Mouse (Mus musculus) forebrain, embryonic 12.5 days (tissue): ENCODE data around the gene Defb28. TPM values are rescaled to one million over a fixed set of nuclear protein-coding genes. Genes with fewer than 3 reads are reported as not detected.

Experiments
- ATAC-seq: fragments of 200-750 bp; cut with Nextera tagmentation; 2 replicates; pipeline ENCODE4 v1.8.0; 2017; ENCODE audit warnings: moderate TSS enrichment; ENCODE audit not compliant: low FRiP score
- H3K27ac ChIP-seq: fragments of 300-500 bp; sonication (generic); 2 replicates; pipeline ENCODE4 v1.5.1; 2016; ENCODE audit warnings: mild to moderate bottlenecking
- H3K27me3 ChIP-seq: fragments of 300-500 bp; sonication (generic); 2 replicates; pipeline ENCODE4 v1.6.1; 2016; ENCODE audit warnings: mild to moderate bottlenecking
- H3K36me3 ChIP-seq: fragments of 300-500 bp; sonication (generic); replicated peaks from 2 replicates; pipeline ENCODE4 v1.6.1; 2016; ENCODE audit warnings: mild to moderate bottlenecking
- H3K4me1 ChIP-seq: fragments of 300-500 bp; sonication (generic); 2 replicates; pipeline ENCODE4 v1.6.1; 2016
- H3K4me2 ChIP-seq: fragments of 300-500 bp; sonication (generic); 2 replicates; pipeline ENCODE4 v1.6.1; 2016; ENCODE audit warnings: mild to moderate bottlenecking, moderate library complexity
- H3K4me3 ChIP-seq: fragments of 300-500 bp; sonication (generic); replicated peaks from 2 replicates; pipeline ENCODE4 v1.5.1; 2016; ENCODE audit warnings: mild to moderate bottlenecking
- H3K9ac ChIP-seq: fragments of 300-500 bp; sonication (generic); 2 replicates; pipeline ENCODE4 v1.6.1; 2016; ENCODE audit warnings: mild to moderate bottlenecking
- H3K9me3 ChIP-seq: fragments of 300-500 bp; sonication (generic); 2 replicates; pipeline ENCODE4 v1.6.1; 2016
- WGBS: fragments of 180-500 bp; shearing (Covaris S2); methylation state at CpG from one replicate; pipeline ENCODE4 v1.1.7; 2016; 5-methylcytosine and 5-hydroxymethylcytosine counted together
- polyA plus RNA-seq: library from polyadenylated mRNA; unstranded; fragments of >200 nt; fragmentation: Nextera tagmentation; extraction: Ambion mirVana; gene quantifications from 2 replicates; pipeline ENCODE4 v1.2.1, GENCODE M21; 2016

The Defb28 gene
- not detected in 2 replicates for polyA plus RNA-seq

- no peaks in the 10 kb centered on the region for H3K4me1 ChIP-seq
- H3K27me3 ChIP-seq = no peaks in the 10 kb centered on the region
- H3K4me3 ChIP-seq = no peak within 1 kb of the TSS
- ATAC-seq = no peak
- no peak within 1 kb of the TSS for H3K27ac ChIP-seq
- H3K36me3 ChIP-seq = no peaks in the 10 kb centered on the region
- no peaks in the 10 kb centered on the region for H3K9me3 ChIP-seq
- WGBS = 80% methylated on average over 4 of the region's 4 CpGs
- H3K4me2 ChIP-seq = no peak within 1 kb of the TSS
- H3K9ac ChIP-seq = no peak within 1 kb of the TSS
These were observed at the start of gene Defb28 for GRCm38 (mm10) chr2:152517981-152518380. Defb28 (plus strand) TSS chr2:152518255.

GRCm38 (mm10) chr2:152470973-152471372, 47.1 kb upstream of the Defb28 start:
- Histone ChIP-seq H3K4me3 (no peak overlapping the region), H3K36me3 (no peaks in the 10 kb centered on the region), H3K27ac (no peak overlapping the region), H3K4me2 (no peak overlapping the region), H3K27me3 (no peaks in the 10 kb centered on the region), H3K4me1 (no peaks in the 10 kb centered on the region), H3K9me3 (no peaks in the 10 kb centered on the region), H3K9ac (no peak overlapping the region)
- ATAC-seq = no peak
- WGBS = 34% methylated on average over 7 of the region's 7 CpGs

GRCm38 (mm10) chr2:152472434-152472833, 45.6 kb upstream of the Defb28 start:
- Histone ChIP-seq H3K4me2 (no peak overlapping the region), H3K9me3 (no peaks in the 10 kb centered on the region), H3K4me3 (no peak overlapping the region), H3K9ac (no peak overlapping the region), H3K27ac (no peak overlapping the region), H3K4me1 (no peaks in the 10 kb centered on the region), H3K36me3 (no peaks in the 10 kb centered on the region), H3K27me3 (no peaks in the 10 kb centered on the region)
- 37% methylated on average over 3 of the region's 3 CpGs for WGBS
- no peak for ATAC-seq

- no peak for ATAC-seq
- no peaks in the 10 kb centered on the region for H3K9me3 ChIP-seq
- H3K4me1 ChIP-seq = no peaks in the 10 kb centered on the region
- 62% methylated on average over 2 of the region's 2 CpGs for WGBS
- no peak within 1 kb of the TSS for H3K9ac ChIP-seq
- no peak within 1 kb of the TSS for H3K27ac ChIP-seq
- H3K36me3 ChIP-seq = no peaks in the 10 kb centered on the region
- H3K4me3 ChIP-seq = no peak within 1 kb of the TSS
- no peak within 1 kb of the TSS for H3K4me2 ChIP-seq
- no peaks in the 10 kb centered on the region for H3K27me3 ChIP-seq
These were observed 41.3 kb upstream of the Defb28 start, which contains the start of gene Defb20 for GRCm38 (mm10) chr2:152476763-152477162. Defb20 (plus strand) TSS chr2:152477063.

- no peak overlapping the region for H3K4me2 ChIP-seq
- no peaks in the 10 kb centered on the region for H3K9me3 ChIP-seq
- H3K4me3 ChIP-seq = no peak overlapping the region
- no peak overlapping the region for H3K27ac ChIP-seq
- ATAC-seq = no peak
- H3K9ac ChIP-seq = no peak overlapping the region
- H3K4me1 ChIP-seq = no peaks in the 10 kb centered on the region
- 88% methylated on average over 3 of the region's 3 CpGs for WGBS
- no peaks in the 10 kb centered on the region for H3K36me3 ChIP-seq
- no peaks in the 10 kb centered on the region for H3K27me3 ChIP-seq
These were observed 37.2 kb upstream of the Defb28 start for GRCm38 (mm10) chr2:152480881-152481280.

- H3K27ac ChIP-seq = no peak overlapping the region
- H3K4me1 ChIP-seq = no peaks in the 10 kb centered on the region
- no peak for ATAC-seq
- WGBS = 88% methylated on average over 7 of the region's 7 CpGs
- H3K4me3 ChIP-seq = no peak overlapping the region
- H3K36me3 ChIP-seq = no peaks in the 10 kb centered on the region
- no peaks in the 10 kb centered on the region for H3K9me3 ChIP-seq
- H3K9ac ChIP-seq = no peak overlapping the region
- H3K27me3 ChIP-seq = no peaks in the 10 kb centered on the region
- no peak overlapping the region for H3K4me2 ChIP-seq
These were observed 36.3 kb upstream of the Defb28 start for GRCm38 (mm10) chr2:152481726-152482125.

- Histone ChIP-seq H3K4me3 (no peak overlapping the region), H3K9me3 (no peaks in the 10 kb centered on the region), H3K36me3 (no peaks in the 10 kb centered on the region), H3K27me3 (no peaks in the 10 kb centered on the region), H3K4me2 (no peak overlapping the region), H3K9ac (no peak overlapping the region), H3K27ac (no peak overlapping the region), H3K4me1 (no peaks in the 10 kb centered on the region)
- WGBS = 74% methylated on average over 2 of the region's 2 CpGs
- no peak for ATAC-seq
These were observed 31.0 kb upstream of the Defb28 start for GRCm38 (mm10) chr2:152487024-152487423.

GRCm38 (mm10) chr2:152490038-152490437, 28.0 kb upstream of the Defb28 start, which contains the start of gene Defb22:
Defb22 (minus strand) TSS chr2:152490138.
- no peak for ATAC-seq
- no peaks in the 10 kb centered on the region for H3K36me3 ChIP-seq
- H3K27ac ChIP-seq = no peak within 1 kb of the TSS
- no peak within 1 kb of the TSS for H3K4me3 ChIP-seq
- no peaks in the 10 kb centered on the region for H3K4me1 ChIP-seq
- no peak within 1 kb of the TSS for H3K4me2 ChIP-seq
- H3K9me3 ChIP-seq = no peaks in the 10 kb centered on the region
- H3K27me3 ChIP-seq = no peaks in the 10 kb centered on the region
- H3K9ac ChIP-seq = no peak within 1 kb of the TSS

- H3K9ac ChIP-seq = no peak overlapping the region
- no peak overlapping the region for H3K4me3 ChIP-seq
- no peaks in the 10 kb centered on the region for H3K27me3 ChIP-seq
- no peaks in the 10 kb centered on the region for H3K9me3 ChIP-seq
- no peaks in the 10 kb centered on the region for H3K4me1 ChIP-seq
- no peak overlapping the region for H3K4me2 ChIP-seq
- WGBS = 72% methylated on average over 6 of the region's 6 CpGs
- ATAC-seq = no peak
- no peak overlapping the region for H3K27ac ChIP-seq
- H3K36me3 ChIP-seq = no peaks in the 10 kb centered on the region
These were observed 24.9 kb upstream of the Defb28 start for GRCm38 (mm10) chr2:152493151-152493550.

- 82% methylated on average over 6 of the region's 6 CpGs for WGBS
- ATAC-seq = no peak
These were observed 20.0 kb upstream of the Defb28 start for GRCm38 (mm10) chr2:152498020-152498419.

GRCm38 (mm10) chr2:152500204-152500862, 17.7 kb upstream of the Defb28 start:
- H3K36me3 ChIP-seq = no peaks in the 10 kb centered on the region
- no peak overlapping the region for H3K4me2 ChIP-seq
- H3K27me3 ChIP-seq = no peaks in the 10 kb centered on the region
- no peak for ATAC-seq
- H3K4me3 ChIP-seq = no peak overlapping the region
- H3K4me1 ChIP-seq = no peaks in the 10 kb centered on the region
- H3K9me3 ChIP-seq = no peaks in the 10 kb centered on the region
- WGBS = 84% methylated on average over 7 of the region's 7 CpGs
- no peak overlapping the region for H3K27ac ChIP-seq
- no peak overlapping the region for H3K9ac ChIP-seq

More at GRCm38 (mm10) chr2:152498020-152498419, 20.0 kb upstream of the Defb28 start:
- no peaks in the 10 kb centered on the region for H3K4me1 ChIP-seq
- no peaks in the 10 kb centered on the region for H3K27me3 ChIP-seq
- no peaks in the 10 kb centered on the region for H3K36me3 ChIP-seq
- H3K4me2 ChIP-seq = no peak overlapping the region
- no peak overlapping the region for H3K9ac ChIP-seq
- H3K4me3 ChIP-seq = no peak overlapping the region
- H3K27ac ChIP-seq = no peak overlapping the region
- no peaks in the 10 kb centered on the region for H3K9me3 ChIP-seq

- 84% methylated on average over 6 of the region's 6 CpGs for WGBS
These were observed 17.2 kb upstream of the Defb28 start for GRCm38 (mm10) chr2:152500863-152501229.

GRCm38 (mm10) chr2:152503950-152504349, 14.1 kb upstream of the Defb28 start:
- Histone ChIP-seq H3K4me3 (no peak overlapping the region), H3K4me1 (no peaks in the 10 kb centered on the region), H3K36me3 (no peaks in the 10 kb centered on the region), H3K27me3 (no peaks in the 10 kb centered on the region), H3K4me2 (no peak overlapping the region), H3K9me3 (no peaks in the 10 kb centered on the region), H3K9ac (no peak overlapping the region), H3K27ac (no peak overlapping the region)
- WGBS = 91% methylated on average over 2 of the region's 2 CpGs
- no peak for ATAC-seq

More at GRCm38 (mm10) chr2:152500863-152501229, 17.2 kb upstream of the Defb28 start:
- H3K9me3 ChIP-seq = no peaks in the 10 kb centered on the region
- H3K27ac ChIP-seq = no peak overlapping the region
- no peaks in the 10 kb centered on the region for H3K36me3 ChIP-seq
- H3K4me2 ChIP-seq = no peak overlapping the region
- H3K4me3 ChIP-seq = no peak overlapping the region
- no peaks in the 10 kb centered on the region for H3K27me3 ChIP-seq
- no peak for ATAC-seq
- H3K9ac ChIP-seq = no peak overlapping the region
- H3K4me1 ChIP-seq = no peaks in the 10 kb centered on the region
